Mouse (Mus musculus): ENCODE data around the gene Cyb561d1. TPM values are rescaled to one million over a fixed set of nuclear protein-coding genes. Genes with fewer than 3 reads are reported as not detected.

Gene Cyb561d1
- polyA plus RNA-seq, 1 experiment = 8.3 TPM

DNA sequence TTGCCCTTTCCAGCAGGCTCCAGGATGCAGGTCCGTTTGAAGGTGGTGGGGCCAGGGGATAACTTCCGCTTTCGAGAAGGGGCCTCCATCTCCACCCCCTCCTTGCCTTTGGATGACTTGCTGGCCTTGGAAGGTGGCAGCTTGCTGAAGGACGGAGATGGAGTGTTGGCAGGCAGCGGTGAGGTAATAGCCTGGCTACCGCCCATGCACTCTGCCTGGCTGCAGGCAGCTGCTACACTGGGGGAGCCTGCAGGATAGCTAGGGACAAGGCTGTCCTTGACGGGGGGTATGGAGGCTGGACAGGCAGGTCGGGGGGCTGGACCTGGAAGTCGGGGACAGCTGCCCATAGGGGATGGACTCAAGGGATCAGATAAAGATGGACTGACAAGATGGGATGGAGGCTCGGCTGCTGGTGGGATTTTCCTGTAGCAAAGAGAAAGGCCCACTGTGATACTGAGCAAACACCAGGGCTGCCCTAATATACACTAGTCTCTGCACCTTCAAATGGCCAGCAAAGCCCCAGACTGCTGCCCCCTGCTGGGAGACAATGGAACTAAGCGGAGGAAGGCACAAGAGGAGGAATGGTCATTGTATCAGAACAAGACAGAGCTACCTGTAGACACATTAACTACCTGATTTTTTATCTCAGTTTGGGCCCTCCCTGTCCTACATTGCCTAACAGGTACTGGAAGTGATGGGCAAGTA is 2.8 kb upstream of the Cyb561d1 start:
- no peak for DNase-seq (ENCODE audit: low spot score)

DNA sequence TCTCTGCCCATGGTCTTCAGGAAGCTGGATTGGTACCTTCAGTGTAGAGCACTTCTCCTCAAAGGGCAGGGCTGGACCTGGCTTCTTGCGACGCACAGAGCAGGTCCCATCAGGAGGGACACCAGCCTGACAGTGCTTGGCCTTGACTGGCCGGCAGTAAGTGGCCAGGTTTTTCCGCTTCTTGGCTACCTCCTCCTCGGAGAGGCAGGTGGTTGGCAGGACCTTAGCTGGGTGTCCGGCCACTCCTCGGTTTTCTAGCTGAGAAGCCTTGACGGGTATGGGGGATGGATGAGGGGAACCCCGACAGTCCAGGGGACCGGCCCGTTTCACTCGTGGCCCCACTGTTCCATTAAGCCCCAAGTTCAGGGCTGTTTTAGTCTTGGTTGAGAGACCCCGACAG is 2.2 kb upstream of the Cyb561d1 start:
- no peak for DNase-seq (ENCODE audit: low spot score)

DNA sequence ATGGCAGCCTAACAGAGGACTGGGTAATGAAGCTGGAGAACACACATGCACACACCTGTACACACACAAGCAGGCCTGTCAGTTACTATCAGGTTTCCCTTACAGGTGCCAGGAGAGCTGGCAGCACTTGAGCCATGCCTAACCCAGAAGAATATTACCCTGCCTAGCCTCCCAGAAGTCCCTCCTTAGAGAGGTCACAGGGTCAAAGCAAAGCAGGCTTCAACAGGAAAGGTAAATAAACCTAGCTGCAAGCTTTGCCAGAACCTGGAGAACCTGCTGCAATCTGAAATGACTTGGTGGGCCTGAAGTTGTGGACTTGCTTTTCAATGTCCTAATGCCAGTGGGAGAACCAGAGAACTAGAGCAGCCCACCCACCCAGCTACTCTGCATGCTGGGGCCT is 1.5 kb upstream of the Cyb561d1 start:
- no peak for DNase-seq (ENCODE audit: low spot score)

DNA sequence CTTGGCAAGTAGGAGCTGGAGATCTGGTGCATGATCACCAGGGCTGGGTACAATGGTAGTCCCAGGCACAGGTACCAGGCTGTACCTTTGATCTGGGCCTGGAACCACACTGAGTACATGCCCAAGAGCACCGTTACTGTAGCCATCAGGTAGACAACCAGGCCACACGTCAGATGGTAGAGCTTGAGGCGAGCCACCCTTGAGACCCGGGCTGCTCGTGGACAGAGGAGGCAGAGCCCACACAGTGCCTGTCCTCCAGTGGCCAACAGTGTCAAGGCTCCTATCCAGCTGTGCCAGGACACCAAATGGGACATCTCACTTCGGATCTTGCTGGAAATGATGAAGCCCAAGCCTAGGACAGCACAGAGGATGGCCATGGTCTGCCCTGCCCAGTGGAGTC is 1.8 kb downstream of the Cyb561d1 start:
- DNase-seq (ENCODE audit: low spot score) = no peak

DNA sequence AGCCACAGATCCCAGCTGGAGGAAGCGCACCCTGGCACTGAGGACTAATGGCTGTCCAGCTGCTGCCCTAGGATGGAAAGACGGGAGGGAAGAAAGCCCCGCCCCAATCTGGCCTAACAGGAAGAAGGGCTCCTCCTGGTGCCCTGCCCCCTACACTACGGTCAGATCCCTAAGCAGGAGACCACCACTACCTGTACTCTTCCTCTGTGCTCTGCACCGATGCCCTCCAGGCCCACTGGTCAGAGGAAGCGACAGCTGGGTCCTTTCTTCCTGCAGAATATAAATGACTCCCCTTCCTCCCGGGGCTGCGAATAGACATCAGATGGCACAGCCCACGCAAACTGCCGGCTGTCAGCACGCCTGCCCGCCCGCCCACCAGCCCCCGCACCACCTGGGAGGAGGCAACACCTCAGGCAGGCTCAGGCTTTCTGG is 3.9 kb downstream of the Cyb561d1 start:
- DNase-seq (ENCODE audit: low spot score) = no peak

DNA sequence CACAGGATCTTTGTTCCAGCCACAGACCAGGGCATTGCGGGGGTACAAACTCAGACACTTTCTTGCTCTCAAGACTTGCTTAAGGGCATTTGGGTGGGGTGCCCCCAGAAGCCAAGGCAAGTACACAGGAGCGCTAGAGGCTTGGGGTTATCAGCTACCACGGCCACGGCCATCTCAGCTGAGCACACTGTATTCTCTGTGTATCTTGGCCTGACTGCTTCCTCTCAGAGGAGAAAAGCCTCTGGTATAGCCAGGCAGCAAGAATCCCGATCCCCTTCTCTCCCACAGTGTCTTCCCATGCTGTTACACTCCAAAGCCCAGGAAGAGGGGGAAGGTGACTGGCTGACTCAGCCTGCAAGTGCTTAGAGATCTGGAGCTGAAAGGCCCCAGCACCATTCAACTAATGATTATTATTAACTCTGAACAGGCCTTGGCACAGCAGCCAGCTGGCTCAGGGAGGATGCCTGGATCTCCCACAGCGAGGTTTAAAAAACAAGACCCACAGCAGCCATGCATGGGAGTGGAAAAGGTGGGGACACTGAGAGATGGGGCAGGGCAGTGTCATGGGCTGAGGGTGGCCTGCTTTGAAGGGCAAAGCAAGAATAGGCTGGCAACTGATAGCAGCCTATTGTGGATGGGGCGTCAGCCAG is 4.9 kb downstream of the Cyb561d1 start:
- no peak for DNase-seq (ENCODE audit: low spot score)

DNA sequence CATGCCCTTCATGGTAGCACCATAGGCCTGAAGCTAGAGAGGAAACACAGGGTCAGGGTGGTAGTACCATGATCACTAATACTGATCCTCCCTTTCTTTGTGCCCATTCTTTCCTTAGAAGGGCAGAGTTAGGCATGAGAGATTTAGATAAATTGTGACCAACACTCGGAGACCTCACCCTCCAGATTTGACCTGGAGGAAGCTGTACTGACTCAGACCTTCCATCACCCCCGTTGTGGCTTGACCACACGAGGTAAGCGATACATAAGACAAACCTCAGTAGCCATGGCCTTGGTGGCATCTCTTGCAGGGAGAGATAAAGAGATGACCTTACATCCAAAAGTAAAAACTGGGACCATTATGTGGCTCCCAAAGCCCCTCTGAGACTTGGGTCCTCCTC is 5.7 kb downstream of the Cyb561d1 start:
- no peak for DNase-seq (ENCODE audit: low spot score)

DNA sequence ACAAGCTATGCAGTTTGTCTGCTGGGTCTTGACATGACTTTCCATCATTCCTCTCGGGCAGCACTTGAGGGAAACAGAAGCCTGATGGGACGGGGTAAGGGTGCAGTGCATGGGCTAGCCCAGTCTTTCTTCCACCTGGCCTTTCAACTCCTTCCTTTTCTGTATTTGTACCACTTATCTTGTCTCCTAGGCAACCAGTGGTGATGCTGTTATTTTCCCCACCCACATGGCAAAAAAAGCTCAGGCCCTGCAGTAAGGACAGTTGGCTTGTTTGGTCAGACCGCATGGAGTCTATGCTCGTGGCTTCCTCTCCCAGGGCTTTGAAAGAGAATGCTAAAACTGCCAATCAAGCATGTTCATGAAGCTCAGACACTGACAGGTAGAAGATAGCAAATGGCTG is 7.3 kb downstream of the Cyb561d1 start:
- no peak for DNase-seq (ENCODE audit: low spot score)

DNA sequence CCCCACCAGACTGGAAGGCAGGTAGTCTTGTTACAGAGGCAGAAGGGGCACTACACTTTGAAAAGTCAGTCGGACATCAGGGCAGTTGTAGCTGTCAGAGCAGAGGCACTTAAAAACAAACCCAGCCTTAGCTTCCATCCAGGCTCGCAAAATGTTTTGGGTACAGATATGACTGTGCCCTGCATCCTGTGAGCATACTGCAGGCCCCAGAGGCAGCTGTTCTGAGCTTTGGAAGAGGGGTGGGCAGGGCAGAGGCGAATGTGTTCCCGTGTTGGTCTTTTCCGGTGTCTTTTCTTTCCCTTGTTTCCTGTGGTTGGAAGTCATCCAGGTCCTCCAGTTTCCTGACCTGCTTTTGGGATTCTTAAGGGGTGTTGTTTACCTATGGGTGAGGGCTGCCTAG is 11.1 kb downstream of the Cyb561d1 start:
- no peak for DNase-seq (ENCODE audit: low spot score)

DNA sequence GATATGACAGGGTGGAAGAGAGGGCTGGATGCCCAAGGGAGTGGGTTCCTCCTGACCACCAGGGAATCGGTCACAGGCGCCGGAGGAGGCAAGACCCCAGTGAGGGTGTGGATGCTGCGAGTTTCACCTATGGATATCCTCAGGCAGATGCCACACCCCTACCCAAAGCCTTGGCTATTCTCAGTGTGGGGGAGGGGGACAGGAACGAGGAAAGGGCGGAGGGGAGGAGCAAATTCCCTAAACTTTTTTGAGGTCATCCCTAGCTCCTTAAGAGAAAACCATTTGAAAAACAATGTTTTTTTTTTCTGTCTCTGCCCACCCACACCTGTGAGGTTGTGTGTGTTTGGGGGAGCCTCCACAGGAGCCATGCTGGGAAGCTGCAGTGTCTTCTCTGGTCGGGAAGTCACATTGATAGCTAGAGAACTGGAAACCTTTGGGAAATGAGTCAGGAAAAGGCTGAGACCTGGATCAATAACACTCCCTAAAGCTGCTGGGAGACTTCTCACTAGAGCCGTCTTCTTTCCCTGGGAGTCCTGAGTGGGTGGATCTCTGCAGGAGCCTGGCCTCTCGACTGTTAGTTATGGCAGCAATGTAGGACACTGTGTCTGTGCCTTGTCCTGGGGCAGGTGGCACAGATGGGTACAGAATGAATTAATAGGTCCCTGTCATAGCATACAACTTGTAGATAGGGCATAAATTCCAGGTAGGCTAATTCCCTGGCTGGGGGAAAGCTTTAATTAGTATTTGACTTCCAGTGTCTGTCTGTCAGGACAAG is 12.1 kb downstream of the Cyb561d1 start:
- DNase-seq (ENCODE audit: low spot score) = no peak

DNA sequence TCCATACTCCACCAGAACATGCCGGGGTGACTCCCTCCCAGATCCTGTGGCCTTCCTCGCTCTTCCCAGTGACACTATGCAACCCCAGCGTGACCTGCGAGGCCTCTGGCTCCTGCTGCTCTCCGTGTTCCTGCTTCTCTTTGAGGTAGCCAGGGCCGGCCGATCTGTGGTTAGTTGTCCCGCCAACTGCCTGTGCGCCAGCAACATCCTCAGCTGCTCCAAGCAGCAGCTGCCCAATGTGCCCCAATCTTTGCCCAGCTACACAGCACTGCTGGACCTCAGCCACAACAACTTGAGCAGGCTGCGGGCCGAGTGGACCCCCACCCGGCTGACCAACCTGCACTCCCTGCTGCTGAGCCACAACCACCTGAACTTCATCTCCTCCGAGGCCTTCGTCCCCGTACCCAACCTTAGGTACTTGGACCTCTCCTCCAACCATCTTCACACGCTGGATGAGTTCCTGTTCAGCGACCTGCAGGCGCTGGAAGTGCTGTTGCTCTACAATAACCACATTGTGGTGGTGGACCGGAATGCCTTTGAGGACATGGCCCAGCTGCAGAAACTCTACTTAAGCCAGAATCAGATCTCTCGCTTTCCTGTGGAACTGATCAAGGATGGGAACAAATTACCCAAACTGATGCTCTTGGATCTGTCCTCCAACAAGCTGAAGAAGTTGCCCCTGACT is 13.8 kb downstream of the Cyb561d1 start:
- DNase-seq (ENCODE audit: low spot score) = no peak

DNA sequence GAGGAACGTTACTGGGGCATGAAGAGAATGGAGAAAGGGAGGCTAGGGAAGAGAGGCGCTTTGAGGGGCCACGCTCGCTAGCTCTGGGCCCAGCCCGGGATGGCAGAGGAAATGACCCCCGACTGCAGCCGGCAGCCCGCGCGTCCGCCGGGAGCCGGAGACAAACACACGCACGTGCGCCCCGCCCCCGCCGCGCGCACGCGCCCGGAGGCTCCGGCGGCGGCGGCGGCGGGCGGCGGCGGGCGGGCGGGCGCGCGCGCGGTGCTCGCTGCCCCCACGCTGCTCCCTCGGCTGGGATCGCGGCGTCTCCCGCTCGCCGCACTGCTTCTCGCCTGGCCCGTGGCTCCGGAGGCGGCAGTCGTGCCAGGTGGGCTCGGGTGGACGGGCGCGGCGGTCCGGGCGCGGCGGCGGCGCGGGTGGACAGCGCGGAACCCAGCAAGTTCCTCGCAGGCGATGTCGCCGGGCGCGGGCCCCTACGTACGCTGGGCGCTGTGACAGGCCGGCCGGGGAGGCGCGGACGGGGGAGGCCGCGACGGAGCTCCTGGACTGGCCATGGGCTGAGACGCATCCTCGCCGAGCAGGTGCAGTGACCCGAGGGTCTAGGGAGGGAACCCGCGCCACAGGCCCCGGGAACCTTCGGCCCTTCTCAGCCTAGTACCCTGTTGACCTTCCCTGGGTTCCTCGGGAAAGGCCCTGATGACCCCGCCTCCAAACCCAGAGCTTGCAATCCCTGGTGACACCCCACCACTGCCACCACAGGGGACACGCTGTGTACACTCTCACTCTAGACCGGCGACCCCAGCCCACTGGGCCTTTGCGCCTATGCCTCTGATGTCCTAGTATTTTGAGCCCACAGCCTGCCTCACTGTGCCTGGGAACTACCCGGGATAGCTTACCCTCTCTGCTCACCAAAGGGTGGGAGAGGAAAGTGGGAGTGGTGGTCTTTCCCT is 14.6 kb downstream of the Cyb561d1 start, which contains the start of gene Amigo1:
Gene Amigo1, plus strand, starts transcription at position 238 of the 950 bp plus-strand sequence.
- peak; percentile 67 for DNase-seq (ENCODE audit: low spot score)

DNA sequence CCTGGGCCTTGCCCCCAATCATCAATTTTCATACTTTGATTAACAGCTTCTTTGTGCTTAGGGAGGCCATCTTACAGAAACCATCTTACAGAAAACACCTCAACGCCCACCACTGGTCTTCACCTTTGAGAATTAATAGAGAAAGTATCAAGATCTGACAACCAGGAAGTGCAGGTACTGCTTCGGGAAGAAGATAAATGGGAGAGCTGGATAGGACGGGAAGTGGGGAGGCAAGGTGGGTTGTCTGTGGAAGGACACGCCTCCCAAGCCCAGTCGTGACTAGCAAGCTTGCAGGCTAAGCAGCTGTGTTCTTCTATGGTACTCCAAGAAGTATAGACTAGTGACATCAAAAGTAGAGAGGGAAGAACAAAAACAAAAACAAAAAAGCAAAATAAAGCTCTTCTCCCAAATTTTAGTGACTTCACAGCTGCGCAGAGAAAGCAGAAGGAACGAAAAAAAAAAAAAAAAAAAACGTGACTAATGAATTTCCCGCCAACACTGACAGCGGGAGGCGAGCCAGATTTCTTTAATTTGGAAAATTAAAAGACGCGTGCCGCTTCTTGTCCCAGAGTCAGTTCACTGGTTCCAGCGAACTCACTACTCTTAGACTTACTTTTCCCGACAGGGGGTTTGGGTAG is 15.4 kb downstream of the Cyb561d1 start:
- DNase-seq (ENCODE audit: low spot score) = no peak

DNA sequence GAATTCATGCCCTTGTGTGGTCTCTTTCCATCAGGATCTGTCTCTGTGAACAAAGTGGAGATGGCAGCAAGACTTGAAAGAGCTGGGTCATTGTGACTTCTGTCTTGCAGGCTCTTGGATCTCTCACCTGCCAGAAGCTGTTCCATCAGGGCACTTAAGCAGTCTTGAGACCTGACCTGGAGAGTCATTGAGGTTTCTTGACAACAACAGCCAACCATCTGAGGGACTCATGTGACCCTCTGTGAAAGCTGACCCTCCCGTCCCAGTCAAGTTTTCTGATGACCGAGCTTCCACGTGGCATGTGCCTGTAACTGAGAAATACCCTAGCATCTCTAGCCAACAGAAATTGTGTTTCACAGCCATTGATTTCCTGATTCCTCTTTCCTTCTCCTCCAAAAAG is 16.3 kb downstream of the Cyb561d1 start:
- no peak for DNase-seq (ENCODE audit: low spot score)

DNA sequence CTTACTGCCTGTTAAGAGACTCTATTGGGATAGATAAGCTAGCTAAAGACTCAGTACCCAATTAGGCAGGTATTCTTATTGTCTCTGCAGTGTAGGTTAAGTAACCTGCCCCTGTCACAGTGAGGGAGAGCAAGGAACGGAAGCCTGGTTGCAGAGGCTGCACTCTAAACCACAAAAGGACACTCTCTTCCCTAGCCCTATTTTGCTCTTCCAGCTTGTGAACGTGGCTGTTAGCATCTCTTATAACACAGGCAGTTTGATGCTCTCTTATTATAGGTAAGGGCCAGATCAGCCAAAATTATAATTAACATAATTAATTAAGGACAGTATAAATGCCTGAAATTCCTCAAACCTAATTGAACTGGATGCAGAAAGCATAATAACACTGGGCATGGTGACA is 20.5 kb downstream of the Cyb561d1 start:
- no peak for DNase-seq (ENCODE audit: low spot score)

DNA sequence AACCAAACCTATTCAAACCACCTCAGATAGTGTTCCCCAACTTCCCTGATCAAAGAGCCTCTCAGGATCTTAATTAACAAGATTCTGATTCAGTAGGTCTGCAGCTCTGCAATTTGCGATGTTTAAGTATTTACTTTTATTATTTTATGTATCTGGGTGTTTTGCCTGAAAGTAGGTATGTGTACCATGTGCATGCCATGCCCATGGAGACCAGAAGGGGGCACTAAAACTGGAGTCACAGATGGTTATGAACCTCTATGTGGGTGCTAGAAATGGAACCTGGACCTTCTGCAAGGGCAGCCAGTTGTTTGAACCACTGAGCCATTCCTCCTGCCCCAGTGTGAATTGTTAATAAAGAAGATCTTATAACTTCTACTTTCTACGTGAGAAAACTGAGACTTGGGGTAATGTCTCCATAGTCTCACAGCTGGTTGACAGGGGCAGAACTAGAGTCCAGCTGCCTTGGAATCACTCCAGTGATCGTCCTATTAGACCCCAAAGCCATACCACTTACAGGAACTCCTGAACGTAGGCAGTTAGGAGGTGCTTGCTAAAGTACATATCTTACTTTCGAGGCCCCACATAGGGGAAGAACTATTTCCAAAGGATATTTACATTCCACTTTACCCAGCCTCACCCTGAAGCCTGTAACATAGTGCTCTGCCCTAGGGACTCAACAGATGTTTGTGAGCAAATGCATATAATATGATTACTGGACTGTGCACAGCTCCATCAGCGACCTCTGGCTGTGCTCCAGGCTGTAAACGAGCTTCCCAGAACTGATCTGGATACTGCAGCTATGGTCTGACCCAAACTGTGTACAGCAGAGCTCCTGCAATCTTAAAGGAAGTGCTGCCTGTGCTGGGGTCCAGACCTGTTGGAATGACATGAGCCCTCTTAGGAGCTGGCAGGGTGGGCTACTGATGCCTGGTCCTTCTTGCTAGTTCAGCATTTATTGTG is 22.0 kb downstream of the Cyb561d1 start:
- DNase-seq (ENCODE audit: low spot score) = no peak

DNA sequence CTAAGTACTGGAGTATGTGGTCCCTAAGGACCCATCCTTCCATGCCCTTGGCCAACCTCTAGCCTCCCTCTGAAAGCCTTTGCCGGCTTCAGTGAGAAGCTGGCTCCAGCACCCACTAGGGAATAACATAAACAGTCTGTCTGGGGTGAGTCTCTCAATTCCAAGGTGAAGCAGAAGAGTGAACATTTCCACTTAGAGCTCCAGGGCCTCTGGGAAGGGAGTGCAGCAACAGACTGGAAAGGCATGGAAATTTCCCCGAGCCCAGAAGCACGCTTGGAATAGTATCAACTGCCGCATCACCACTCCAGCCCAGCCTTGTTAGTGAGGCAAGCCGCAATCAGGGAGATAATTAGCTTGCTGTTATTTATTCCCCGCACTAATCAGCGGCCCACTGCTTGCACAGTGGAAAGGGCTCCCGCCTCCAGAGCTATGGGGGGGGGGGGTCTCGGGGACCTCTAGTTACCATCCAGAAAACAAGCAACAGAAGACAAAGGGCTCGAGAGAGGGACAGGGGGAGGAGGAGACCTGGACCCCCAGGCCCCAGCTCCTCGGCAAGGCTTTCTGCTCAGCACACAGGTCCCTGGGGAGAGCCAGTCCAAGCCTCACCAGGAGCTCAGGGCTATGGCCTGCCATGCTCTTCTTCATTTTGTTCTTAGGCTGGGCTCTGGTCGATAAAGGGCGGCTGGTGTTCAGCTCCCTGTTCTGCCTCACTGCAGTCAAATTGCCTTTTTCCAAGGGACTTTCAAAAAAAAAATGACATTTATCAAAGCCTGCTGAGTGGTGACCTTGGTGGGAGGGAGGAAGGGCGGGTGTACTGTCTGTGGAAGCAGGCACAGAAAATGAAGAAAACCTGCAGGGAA is 26.1 kb downstream of the Cyb561d1 start:
- DNase-seq (ENCODE audit: low spot score) = no peak

DNA sequence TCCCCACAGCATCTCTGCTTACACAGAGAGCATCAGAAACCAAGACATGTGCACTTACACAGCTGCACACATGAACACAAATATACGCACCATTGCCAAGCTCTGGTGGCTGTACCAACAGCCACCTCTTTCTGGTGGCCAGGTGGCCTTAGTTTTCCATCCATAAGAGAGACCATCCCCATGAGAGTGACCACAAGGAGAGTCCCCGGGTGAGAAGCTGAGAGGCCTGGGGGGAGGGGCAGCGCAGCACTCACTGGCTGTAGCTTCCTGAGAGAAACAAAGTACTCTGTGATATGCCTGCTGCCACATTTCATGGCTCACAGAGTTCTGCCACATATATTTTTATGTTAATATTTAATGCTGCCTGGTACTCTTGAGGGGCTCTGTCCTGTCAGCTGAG is 31.8 kb downstream of the Cyb561d1 start:
- DNase-seq (ENCODE audit: low spot score) = no peak
